Mouse (Mus musculus): ENCODE measurements around the gene Gm5622. TPM values are rescaled to one million over a fixed set of nuclear protein-coding genes. Genes with fewer than 3 reads are reported as not detected.
"Not testable (repeated sequence)": the region's sequence is repeated elsewhere in the genome, so short reads cannot be mapped to it uniquely, and the experiment has no call there.

Gene Gm5622
- polyA plus RNA-seq (2015; fragmentation: Nextera tagmentation; extraction: Ambion mirVana) = not detected in 2 replicates

GRCm38 (mm10) chr14:51552490-51552889 is at the start of gene Gm5622:
Gm5622 (plus strand) TSS chr14:51552790.
- no peak within 1 kb of the TSS for H3K27ac ChIP-seq (replicated peaks)

GRCm38 (mm10) chr14:51507416-51507815 is 45.2 kb upstream of the Gm5622 start:
- H3K27me3 ChIP-seq = no peaks in the 10 kb centered on the region
- H3K9ac ChIP-seq = no peak overlapping the region
- H3K4me2 ChIP-seq = no peak overlapping the region
- no peaks in the 10 kb centered on the region for H3K9me3 ChIP-seq
- H3K4me3 ChIP-seq = no peak overlapping the region
- no peak for ATAC-seq (ENCODE audit: low FRiP score, low read depth)
- no peaks in the 10 kb centered on the region for H3K4me1 ChIP-seq (replicated peaks)
- H3K27ac ChIP-seq (replicated peaks) = no peak overlapping the region
- WGBS = 96% methylated on average over 8 of the region's 8 CpGs
- H3K36me3 ChIP-seq = no peaks in the 10 kb centered on the region

More at GRCm38 (mm10) chr14:51552490-51552889, at the start of gene Gm5622:
- H3K9me3 ChIP-seq = no peaks in the 10 kb centered on the region
- H3K4me3 ChIP-seq = no peak within 1 kb of the TSS
- no peaks in the 10 kb centered on the region for H3K36me3 ChIP-seq
- no peak within 1 kb of the TSS for H3K9ac ChIP-seq
- ATAC-seq (ENCODE audit: low FRiP score, low read depth) = no peak
- H3K4me1 ChIP-seq (replicated peaks) = no peaks in the 10 kb centered on the region
- WGBS = 96% methylated on average over 4 of the region's 4 CpGs
- H3K4me2 ChIP-seq = no peak within 1 kb of the TSS
- H3K27me3 ChIP-seq = no peaks in the 10 kb centered on the region

GRCm38 (mm10) chr14:51573963-51574362 is 21.4 kb downstream of the Gm5622 start, which contains the start of gene Gm17175:
Gm17175 (minus strand) TSS chr14:51574063.
- H3K4me1 ChIP-seq (replicated peaks); H3K36me3 ChIP-seq; H3K4me3 ChIP-seq; H3K27me3 ChIP-seq; H3K27ac ChIP-seq (replicated peaks); ATAC-seq (ENCODE audit: low FRiP score, low read depth); H3K4me2 ChIP-seq; H3K9ac ChIP-seq; H3K9me3 ChIP-seq: not testable (repeated sequence)
- WGBS = 92% methylated on average over 2 of the region's 2 CpGs

GRCm38 (mm10) chr14:51592039-51592438 is 39.4 kb downstream of the Gm5622 start, which contains the start of gene Gm17174:
Gm17174 (minus strand) TSS chr14:51592139.
- not testable (repeated sequence) for H3K9ac ChIP-seq; H3K36me3 ChIP-seq; H3K27me3 ChIP-seq; H3K4me3 ChIP-seq; ATAC-seq (ENCODE audit: low FRiP score, low read depth); H3K9me3 ChIP-seq; H3K4me1 ChIP-seq (replicated peaks); H3K27ac ChIP-seq (replicated peaks); H3K4me2 ChIP-seq
- 97% methylated on average over 4 of the region's 4 CpGs for whole genome bisulfite sequencing

GRCm38 (mm10) chr14:51611210-51611609 is 58.6 kb downstream of the Gm5622 start, which contains the start of gene Gm17078:
Gm17078 (minus strand) TSS chr14:51611310.
- no peak within 1 kb of the TSS for H3K4me3 ChIP-seq
- H3K9me3 ChIP-seq = no peaks in the 10 kb centered on the region
- H3K27me3 ChIP-seq = no peaks in the 10 kb centered on the region
- no peak within 1 kb of the TSS for H3K4me2 ChIP-seq
- H3K4me1 ChIP-seq (replicated peaks) = no peaks in the 10 kb centered on the region
- no peaks in the 10 kb centered on the region for H3K36me3 ChIP-seq
- 97% methylated on average over 1 of the region's 1 CpGs for WGBS
- ATAC-seq (ENCODE audit: low FRiP score, low read depth) = no peak
- H3K27ac ChIP-seq (replicated peaks) = no peak within 1 kb of the TSS
- H3K9ac ChIP-seq = no peak within 1 kb of the TSS

- H3K27ac ChIP-seq (replicated peaks); H3K9me3 ChIP-seq; H3K4me1 ChIP-seq (replicated peaks); H3K4me2 ChIP-seq; H3K9ac ChIP-seq; H3K27me3 ChIP-seq; ATAC-seq (ENCODE audit: low FRiP score, low read depth); H3K36me3 ChIP-seq; H3K4me3 ChIP-seq: not testable (repeated sequence)
- WGBS = 100% methylated on average over 1 of the region's 1 CpGs
Measured at GRCm38 (mm10) chr14:51632426-51632825, 79.8 kb downstream of the Gm5622 start.

- WGBS = 86% methylated on average over 1 of the region's 1 CpGs
- not testable (repeated sequence) for H3K9me3 ChIP-seq; H3K4me2 ChIP-seq; H3K4me3 ChIP-seq; H3K36me3 ChIP-seq; ATAC-seq (ENCODE audit: low FRiP score, low read depth); H3K4me1 ChIP-seq (replicated peaks); H3K27me3 ChIP-seq; H3K27ac ChIP-seq (replicated peaks); H3K9ac ChIP-seq
Measured at GRCm38 (mm10) chr14:51635566-51635965, 83.0 kb downstream of the Gm5622 start, which contains the start of gene Gm4181. Gm4181 (minus strand) TSS chr14:51635666.

- H3K9me3 ChIP-seq = no peaks in the 10 kb centered on the region
- WGBS = 91% methylated on average over 5 of the region's 5 CpGs
- H3K4me1 ChIP-seq (replicated peaks) = no peaks in the 10 kb centered on the region
- no peaks in the 10 kb centered on the region for H3K36me3 ChIP-seq
- H3K4me2 ChIP-seq = no peak overlapping the region
- no peak overlapping the region for H3K4me3 ChIP-seq
- H3K9ac ChIP-seq = no peak overlapping the region
- no peak overlapping the region for H3K27ac ChIP-seq (replicated peaks)
- no peaks in the 10 kb centered on the region for H3K27me3 ChIP-seq
- no peak for ATAC-seq (ENCODE audit: low FRiP score, low read depth)
Measured at GRCm38 (mm10) chr14:51677269-51677668, 124.7 kb downstream of the Gm5622 start.

- H3K4me2 ChIP-seq; H3K27me3 ChIP-seq; H3K4me3 ChIP-seq; H3K4me1 ChIP-seq (replicated peaks); H3K9ac ChIP-seq; H3K27ac ChIP-seq (replicated peaks); H3K36me3 ChIP-seq; ATAC-seq (ENCODE audit: low FRiP score, low read depth); H3K9me3 ChIP-seq: not testable (repeated sequence)
- WGBS = 75% methylated on average over 1 of the region's 2 CpGs
Measured at GRCm38 (mm10) chr14:51695368-51695767, 142.8 kb downstream of the Gm5622 start, which contains the start of gene Gm17079. Gm17079 (minus strand) TSS chr14:51695468.

Other genes starting within 250 kb of the Gm5622 start
- gene Gm7247, start 191.0 kb upstream of the Gm5622 start, polyA plus RNA-seq (2015; fragmentation: Nextera tagmentation; extraction: Ambion mirVana) = not detected in 2 replicates
- not detected in 2 replicates for gene Vmn2r88, start 142.0 kb upstream of the Gm5622 start, polyA plus RNA-seq (2015; fragmentation: Nextera tagmentation; extraction: Ambion mirVana)
- not detected in 2 replicates for gene Vmn2r89, start 100.9 kb upstream of the Gm5622 start, polyA plus RNA-seq (2015; fragmentation: Nextera tagmentation; extraction: Ambion mirVana)
- not detected in 2 replicates for gene Gm17175, start 21.3 kb downstream of the Gm5622 start, polyA plus RNA-seq (2015; fragmentation: Nextera tagmentation; extraction: Ambion mirVana)
- not detected in 2 replicates for gene Gm17174, start 39.3 kb downstream of the Gm5622 start, polyA plus RNA-seq (2015; fragmentation: Nextera tagmentation; extraction: Ambion mirVana)
- gene Gm17078, start 58.5 kb downstream of the Gm5622 start, polyA plus RNA-seq (2015; fragmentation: Nextera tagmentation; extraction: Ambion mirVana) = not detected in 2 replicates
- not detected in 2 replicates for gene Gm4181, start 82.9 kb downstream of the Gm5622 start, polyA plus RNA-seq (2015; fragmentation: Nextera tagmentation; extraction: Ambion mirVana)
- gene Gm17079, start 142.7 kb downstream of the Gm5622 start, polyA plus RNA-seq (2015; fragmentation: Nextera tagmentation; extraction: Ambion mirVana) = not detected in 2 replicates
- gene Gm5800, start 164.4 kb downstream of the Gm5622 start, polyA plus RNA-seq (2015; fragmentation: Nextera tagmentation; extraction: Ambion mirVana) = not detected in 2 replicates
- not detected in 2 replicates for gene Ang4, start 220.8 kb downstream of the Gm5622 start, polyA plus RNA-seq (2015; fragmentation: Nextera tagmentation; extraction: Ambion mirVana)
- not detected in 2 replicates for gene AY358078, start 247.3 kb downstream of the Gm5622 start, polyA plus RNA-seq (2015; fragmentation: Nextera tagmentation; extraction: Ambion mirVana)